Mouse (Mus musculus): Measurements from ENCODE around the gene Cdkl3. TPM values are rescaled to one million over a fixed set of nuclear protein-coding genes. Genes with fewer than 3 reads are reported as not detected.

Gene Cdkl3
- polyA plus RNA-seq, 1 experiment from 2014 or later: 4.6 TPM

GRCm38 (mm10) chr11:51971644-51972043 lies 32.4 kb upstream of the Cdkl3 start:
- H3K4me1 ChIP-seq (replicated peaks; ENCODE audit: control insufficient read depth, insufficient read depth, low read length): no peaks in the 10 kb centered on the region
- no peak overlapping the region for H3K9ac ChIP-seq (ENCODE audit: low read depth, low read length)
- H3K27ac ChIP-seq (ENCODE audit: low read depth, low read length): no peak overlapping the region
- no peak for ATAC-seq
- H3K27me3 ChIP-seq (replicated peaks; ENCODE audit: control insufficient read depth, insufficient read depth, low read length): no peaks in the 10 kb centered on the region
- no peak overlapping the region for H3K4me3 ChIP-seq (ENCODE audit: low read depth, low read length)
- no peaks in the 10 kb centered on the region for H3K9me3 ChIP-seq (ENCODE audit: control insufficient read depth)
- H3K36me3 ChIP-seq (ENCODE audit: control insufficient read depth, insufficient read depth): peaks cover 59% of the 10 kb centered on the region
- no peak for TF ChIP-seq CTCF (IDR thresholded peaks at IDR 0.05; ENCODE audit: low read depth)
- H3K4me2 ChIP-seq (replicated peaks; ENCODE audit: low read depth): no peak overlapping the region
- WGBS: 95% methylated on average over 6 of the region's 6 CpGs

DNA sequence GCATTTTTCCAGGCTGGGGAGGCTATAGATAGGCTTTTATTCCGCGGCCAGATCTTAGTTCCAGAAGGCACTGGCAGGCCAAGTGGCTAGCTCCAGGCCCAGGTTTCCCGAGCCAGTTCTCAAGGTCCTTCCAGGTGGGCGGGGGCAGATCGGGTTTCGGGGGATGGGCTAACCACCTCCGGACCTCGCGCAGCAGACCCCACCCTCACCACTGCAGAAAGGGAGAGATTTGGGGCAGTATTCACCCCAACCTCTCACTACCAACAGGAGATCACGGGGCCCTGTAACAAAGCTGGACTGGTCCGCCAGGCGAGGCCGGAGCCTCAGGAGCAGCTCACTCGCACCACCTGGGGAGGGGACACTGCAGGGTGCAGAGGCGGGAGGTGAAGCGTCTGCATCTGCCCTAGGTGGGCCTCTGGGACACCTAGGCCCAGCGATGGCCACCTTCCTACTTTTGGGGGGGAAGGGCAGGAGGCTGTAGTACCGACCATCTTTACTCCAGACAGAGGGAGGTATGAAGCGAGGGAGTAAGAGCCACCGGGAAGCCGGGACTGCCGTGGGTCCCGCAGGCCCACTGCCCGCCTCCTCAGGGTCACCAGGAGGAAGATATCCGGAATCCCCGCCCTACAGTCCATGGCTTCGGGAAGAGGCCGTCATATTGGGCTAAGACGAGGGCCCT lies 4.3 kb upstream of the Cdkl3 start:
- Histone ChIP-seq H3K27ac (ENCODE audit: low read depth, low read length) (peak overlapping the region; percentile 96), H3K4me1 (replicated peaks; ENCODE audit: control insufficient read depth, insufficient read depth, low read length) (no peaks in the 10 kb centered on the region), H3K9me3 (ENCODE audit: control insufficient read depth) (no peaks in the 10 kb centered on the region), H3K4me2 (replicated peaks; ENCODE audit: low read depth) (peak overlapping the region; percentile 72), H3K4me3 (ENCODE audit: low read depth, low read length) (peak overlapping the region; percentile 96), H3K9ac (ENCODE audit: low read depth, low read length) (peak overlapping the region; percentile 95), H3K27me3 (replicated peaks; ENCODE audit: control insufficient read depth, insufficient read depth, low read length) (no peaks in the 10 kb centered on the region), H3K36me3 (ENCODE audit: control insufficient read depth, insufficient read depth) (peaks cover 23% of the 10 kb centered on the region)
- 0% methylated on average over 28 of the region's 29 CpGs for WGBS
- no peak for TF ChIP-seq CTCF (IDR thresholded peaks at IDR 0.05; ENCODE audit: low read depth)
- ATAC-seq: peak; percentile 24

GRCm38 (mm10) chr11:52000290-52000962 lies 3.6 kb upstream of the Cdkl3 start, which contains the start of gene Ube2b:
Gene Ube2b (minus strand): TSS chr11:52000762.
- peak within 1 kb of the TSS; percentile 96 for H3K27ac ChIP-seq (ENCODE audit: low read depth, low read length)
- no peaks in the 10 kb centered on the region for H3K27me3 ChIP-seq (replicated peaks; ENCODE audit: control insufficient read depth, insufficient read depth, low read length)
- peak within 1 kb of the TSS; percentile 72 for H3K4me2 ChIP-seq (replicated peaks; ENCODE audit: low read depth)
- H3K36me3 ChIP-seq (ENCODE audit: control insufficient read depth, insufficient read depth): peaks cover 17% of the 10 kb centered on the region
- H3K9ac ChIP-seq (ENCODE audit: low read depth, low read length): peak within 1 kb of the TSS; percentile 95
- no peak; the same call in 1 of the 2 replicates for TF ChIP-seq CTCF (IDR thresholded peaks at IDR 0.05; ENCODE audit: low read depth)
- peak; percentile 86 for ATAC-seq
- no peaks in the 10 kb centered on the region for H3K9me3 ChIP-seq (ENCODE audit: control insufficient read depth)
- WGBS: under 1% methylated on average over 49 of the region's 63 CpGs
- no peaks in the 10 kb centered on the region for H3K4me1 ChIP-seq (replicated peaks; ENCODE audit: control insufficient read depth, insufficient read depth, low read length)
- peak within 1 kb of the TSS; percentile 96 for H3K4me3 ChIP-seq (ENCODE audit: low read depth, low read length)

GRCm38 (mm10) chr11:52001341-52001740 lies 2.7 kb upstream of the Cdkl3 start:
- Histone ChIP-seq H3K4me2 (replicated peaks; ENCODE audit: low read depth) (peak overlapping the region; percentile 72; the same call in 1 of the 2 replicates), H3K4me1 (replicated peaks; ENCODE audit: control insufficient read depth, insufficient read depth, low read length) (no peaks in the 10 kb centered on the region), H3K36me3 (ENCODE audit: control insufficient read depth, insufficient read depth) (peaks cover 12% of the 10 kb centered on the region; the same call in 1 of the 2 replicates), H3K4me3 (ENCODE audit: low read depth, low read length) (no peak overlapping the region), H3K9ac (ENCODE audit: low read depth, low read length) (no peak overlapping the region), H3K9me3 (ENCODE audit: control insufficient read depth) (no peaks in the 10 kb centered on the region), H3K27me3 (replicated peaks; ENCODE audit: control insufficient read depth, insufficient read depth, low read length) (no peaks in the 10 kb centered on the region), H3K27ac (ENCODE audit: low read depth, low read length) (no peak overlapping the region)
- WGBS: 75% methylated on average over 10 of the region's 10 CpGs
- ATAC-seq: no peak
- no peak for TF ChIP-seq CTCF (IDR thresholded peaks at IDR 0.05; ENCODE audit: low read depth)

DNA sequence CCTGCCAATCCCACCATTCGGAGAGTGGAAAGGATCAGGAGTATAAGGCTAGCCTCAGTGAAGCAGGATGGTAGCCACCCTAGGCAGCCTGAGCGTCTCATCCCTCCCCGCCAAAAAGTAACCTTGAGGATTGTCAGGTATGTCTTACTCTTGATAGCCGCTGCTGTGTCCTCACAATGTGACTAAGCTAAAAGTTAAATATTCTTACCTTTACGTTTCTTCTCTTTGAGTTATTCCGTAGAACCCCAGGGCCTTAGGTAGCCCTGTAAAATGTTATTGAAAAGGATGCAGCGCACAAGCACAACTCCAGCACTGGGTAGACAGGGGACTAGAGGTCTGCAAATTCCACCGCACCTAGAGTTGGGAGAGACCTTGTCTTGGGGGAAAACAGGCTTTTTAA lies 2.2 kb upstream of the Cdkl3 start:
- H3K27me3 ChIP-seq (replicated peaks; ENCODE audit: control insufficient read depth, insufficient read depth, low read length): no peaks in the 10 kb centered on the region
- H3K9me3 ChIP-seq (ENCODE audit: control insufficient read depth): no peaks in the 10 kb centered on the region
- H3K4me3 ChIP-seq (ENCODE audit: low read depth, low read length): no peak overlapping the region
- no peak overlapping the region for H3K4me2 ChIP-seq (replicated peaks; ENCODE audit: low read depth)
- no peak for ATAC-seq
- no peak for TF ChIP-seq CTCF (IDR thresholded peaks at IDR 0.05; ENCODE audit: low read depth)
- 93% methylated on average over 8 of the region's 8 CpGs for WGBS
- H3K9ac ChIP-seq (ENCODE audit: low read depth, low read length): no peak overlapping the region
- no peak overlapping the region for H3K27ac ChIP-seq (ENCODE audit: low read depth, low read length)
- H3K36me3 ChIP-seq (ENCODE audit: control insufficient read depth, insufficient read depth): peaks cover 9% of the 10 kb centered on the region; the same call in 1 of the 2 replicates
- H3K4me1 ChIP-seq (replicated peaks; ENCODE audit: control insufficient read depth, insufficient read depth, low read length): no peaks in the 10 kb centered on the region

GRCm38 (mm10) chr11:52002842-52003504 lies 1.0 kb upstream of the Cdkl3 start:
- peak overlapping the region; percentile 81 for H3K4me3 ChIP-seq (ENCODE audit: low read depth, low read length)
- TF ChIP-seq CTCF (IDR thresholded peaks at IDR 0.05; ENCODE audit: low read depth): no peak; the same call in 1 of the 2 replicates

More at GRCm38 (mm10) chr11:52002842-52003504, 1.0 kb upstream of the Cdkl3 start:
- WGBS: 65% methylated on average over 13 of the region's 13 CpGs
- no peaks in the 10 kb centered on the region for H3K27me3 ChIP-seq (replicated peaks; ENCODE audit: control insufficient read depth, insufficient read depth, low read length)
- peak overlapping the region; percentile 77 for H3K4me2 ChIP-seq (replicated peaks; ENCODE audit: low read depth)
- ATAC-seq: no peak
- H3K4me1 ChIP-seq (replicated peaks; ENCODE audit: control insufficient read depth, insufficient read depth, low read length): no peaks in the 10 kb centered on the region
- no peaks in the 10 kb centered on the region for H3K9me3 ChIP-seq (ENCODE audit: control insufficient read depth)
- H3K36me3 ChIP-seq (ENCODE audit: control insufficient read depth, insufficient read depth): no peaks in the 10 kb centered on the region
- H3K9ac ChIP-seq (ENCODE audit: low read depth, low read length): 0 out of 2 replicates have a peak overlapping the region, but pooled peaks have one; percentile 85
- peak overlapping the region; percentile 93 for H3K27ac ChIP-seq (ENCODE audit: low read depth, low read length)

All from intestine, postnatal 0 days (tissue).